Mouse (Mus musculus) heart, embryonic 10.5 days (tissue): ENCODE measurements around the gene Pou2f1. TPM values are rescaled to one million over a fixed set of nuclear protein-coding genes. Genes with fewer than 3 reads are reported as not detected.

Experiments
- DNase-seq: peaks from one replicate; pipeline ENCODE4 v3.0.0-alpha.2; 2017; ENCODE audit warnings: low spot score
- H3K27ac ChIP-seq: fragments of 300-500 bp; sonication (generic); 2 replicates; pipeline ENCODE4 v1.5.1; 2016; ENCODE audit warnings: mild to moderate bottlenecking
- H3K27me3 ChIP-seq: fragments of 300-500 bp; sonication (generic); 2 replicates; pipeline ENCODE4 v1.6.1; 2016; ENCODE audit warnings: mild to moderate bottlenecking; ENCODE audit not compliant: poor library complexity, insufficient read depth, severe bottlenecking
- H3K36me3 ChIP-seq: fragments of 300-500 bp; sonication (generic); 2 replicates; pipeline ENCODE4 v1.6.1; 2016; ENCODE audit warnings: mild to moderate bottlenecking, moderate library complexity
- H3K4me1 ChIP-seq: fragments of 300-500 bp; sonication (generic); 2 replicates; pipeline ENCODE4 v1.6.1; 2016; ENCODE audit warnings: mild to moderate bottlenecking
- H3K4me3 ChIP-seq: fragments of 300-500 bp; sonication (generic); 2 replicates; pipeline ENCODE4 v1.5.1; 2016; ENCODE audit warnings: mild to moderate bottlenecking, moderate library complexity
- H3K9me3 ChIP-seq: fragments of 300-500 bp; sonication (generic); 2 replicates; pipeline ENCODE4 v1.6.1; 2016; ENCODE audit warnings: mild to moderate bottlenecking, moderate library complexity
- WGBS: fragments of 180-500 bp; shearing (Covaris S2); methylation state at CpG from one replicate; pipeline ENCODE4 v1.1.7; 2016; 5-methylcytosine and 5-hydroxymethylcytosine counted together
- polyA plus RNA-seq: library from polyadenylated mRNA; unstranded; fragments of >200 nt; fragmentation: Nextera tagmentation; extraction: Ambion mirVana; gene quantifications from 2 replicates; pipeline ENCODE4 v1.2.1, GENCODE M21; 2016

The Pou2f1 gene
- polyA plus RNA-seq, 1 experiment from 2014 or later: 18.4 TPM

DNA sequence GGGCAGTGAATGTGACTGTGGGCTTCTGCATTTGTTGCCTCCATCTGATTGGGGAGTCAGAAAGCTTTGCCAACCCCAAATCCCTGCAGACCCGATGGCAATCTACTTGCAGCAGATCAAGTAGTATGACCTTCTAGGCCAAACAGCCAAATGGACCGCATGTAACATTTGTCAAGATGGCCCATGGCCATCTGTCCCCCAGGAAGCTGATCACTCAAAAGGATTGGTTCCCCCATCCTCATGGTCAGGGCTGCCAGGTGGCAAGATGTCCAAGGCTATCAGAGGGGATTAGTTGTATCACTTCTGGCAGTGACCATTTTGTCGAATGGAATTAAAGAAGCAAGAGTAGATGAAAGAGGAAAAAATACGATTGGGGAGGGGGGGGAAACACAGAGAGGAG is 163.3 kb downstream of the Pou2f1 start:
- DNase-seq: no peak
- H3K27ac ChIP-seq: no peak overlapping the region
- H3K4me1 ChIP-seq: peaks cover 24% of the 10 kb centered on the region
- no peak overlapping the region for H3K4me3 ChIP-seq
- no peaks in the 10 kb centered on the region for H3K36me3 ChIP-seq
- H3K9me3 ChIP-seq: no peaks in the 10 kb centered on the region
- WGBS: 76% methylated on average over 4 of the region's 4 CpGs
- H3K27me3 ChIP-seq: peaks cover 58% of the 10 kb centered on the region

DNA sequence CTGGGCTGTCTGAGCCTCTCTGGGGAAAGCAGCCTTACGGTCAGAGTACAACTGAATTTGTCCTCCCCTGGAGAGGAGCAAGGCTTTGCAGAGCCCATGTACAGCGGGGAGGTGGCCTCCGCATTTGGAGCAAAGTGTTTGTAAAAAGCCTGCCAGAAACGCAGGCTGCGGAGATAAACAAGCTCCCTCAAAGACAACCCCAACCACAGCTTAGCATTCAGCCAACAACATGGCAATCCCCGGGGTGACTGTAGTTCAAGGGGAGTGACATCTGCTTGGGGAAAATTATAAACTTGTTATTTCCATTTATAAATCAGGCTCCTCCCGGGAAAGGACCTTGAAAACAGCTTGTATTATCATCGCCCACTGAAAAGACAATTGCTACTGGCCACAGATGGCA is 164.9 kb downstream of the Pou2f1 start:
- Histone ChIP-seq H3K27ac (no peak overlapping the region), H3K4me1 (peaks cover 27% of the 10 kb centered on the region), H3K9me3 (no peaks in the 10 kb centered on the region), H3K27me3 (peaks cover 42% of the 10 kb centered on the region), H3K36me3 (no peaks in the 10 kb centered on the region), H3K4me3 (no peak overlapping the region)
- DNase-seq: no peak
- WGBS: 25% methylated on average over 8 of the region's 8 CpGs

DNA sequence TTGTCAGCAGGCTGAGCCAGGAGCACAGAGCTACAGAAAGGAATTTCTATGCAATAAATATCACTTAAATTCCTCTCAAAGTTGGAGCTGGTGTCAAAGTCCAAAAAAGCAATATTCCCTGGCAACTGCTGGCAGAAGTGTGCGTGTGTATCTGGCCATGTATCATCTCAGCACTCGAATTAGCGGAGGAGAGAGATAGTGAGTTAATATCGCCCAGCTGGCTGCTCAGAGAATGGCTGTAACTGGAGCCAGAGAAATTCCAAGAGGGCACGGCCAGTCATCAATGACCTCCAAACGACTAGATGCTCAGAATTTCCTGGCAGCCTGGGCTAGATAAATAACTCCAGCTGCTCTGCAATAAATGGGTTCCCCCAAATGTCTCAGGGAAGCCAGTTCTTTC is 166.0 kb downstream of the Pou2f1 start:
- Histone ChIP-seq H3K27me3 (peaks cover 32% of the 10 kb centered on the region), H3K4me1 (peaks cover 27% of the 10 kb centered on the region), H3K4me3 (no peak overlapping the region), H3K36me3 (no peaks in the 10 kb centered on the region), H3K9me3 (no peaks in the 10 kb centered on the region), H3K27ac (no peak overlapping the region)
- no peak for DNase-seq
- WGBS: 13% methylated on average over 6 of the region's 6 CpGs

DNA sequence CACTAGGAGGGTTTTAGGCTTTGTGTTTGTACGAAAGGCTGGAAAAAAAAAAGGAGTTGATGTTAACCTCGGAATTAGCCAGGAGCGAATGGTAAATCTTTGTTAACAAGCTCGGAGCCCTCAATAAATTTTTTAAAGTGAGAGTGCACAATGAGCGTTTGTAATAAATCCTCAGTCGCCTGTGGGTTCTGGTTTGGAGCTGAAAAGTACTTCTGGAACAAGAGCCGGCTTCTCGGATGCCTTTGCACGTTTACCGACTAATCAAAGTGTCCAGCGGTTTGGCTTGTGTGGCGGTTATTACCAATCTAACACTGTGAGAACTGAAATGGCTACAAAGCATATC is 167.9 kb downstream of the Pou2f1 start:
- no peak overlapping the region for H3K4me3 ChIP-seq

DNA sequence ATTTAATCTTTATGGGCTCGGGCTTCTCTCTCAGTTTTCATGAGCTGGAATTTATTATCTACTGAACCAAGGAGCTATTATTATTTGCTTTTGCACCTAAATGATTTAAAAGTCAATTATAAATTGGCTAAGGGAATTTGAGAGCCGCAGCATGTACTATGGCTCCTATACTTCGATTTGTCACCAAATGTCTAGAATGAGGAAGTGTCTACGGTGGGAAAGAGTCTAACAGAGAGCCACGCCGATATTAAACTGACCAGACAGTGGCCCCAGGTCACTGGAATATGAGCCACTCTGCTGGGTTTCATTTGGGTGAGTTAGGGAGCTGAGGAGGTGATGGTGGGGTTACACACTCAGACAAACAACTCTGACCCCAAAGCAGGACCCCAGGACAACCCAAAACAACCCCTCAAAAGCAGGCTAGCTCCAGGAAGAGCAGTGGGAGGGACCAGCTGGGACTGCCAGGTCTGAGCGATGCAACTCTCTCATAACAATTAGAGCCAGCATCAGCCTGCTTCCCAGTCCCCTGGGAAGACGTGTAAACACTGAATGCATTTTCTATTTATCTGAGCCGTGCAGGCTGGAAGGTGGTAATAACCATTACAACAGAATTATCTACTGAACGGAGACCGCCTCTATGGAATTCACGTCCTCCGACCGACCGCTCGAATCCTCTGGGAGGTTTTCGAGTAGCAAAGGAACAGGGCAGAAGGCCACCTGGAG is 168.4 kb downstream of the Pou2f1 start:
- Histone ChIP-seq H3K4me1 (peaks cover 27% of the 10 kb centered on the region), H3K9me3 (no peaks in the 10 kb centered on the region), H3K27ac (no peak overlapping the region), H3K4me3 (no peak overlapping the region), H3K27me3 (peaks cover 8% of the 10 kb centered on the region), H3K36me3 (no peaks in the 10 kb centered on the region)
- no peak for DNase-seq
- WGBS: 41% methylated on average over 17 of the region's 17 CpGs

More for the DNA sequence above, 167.9 kb downstream of the Pou2f1 start:
- 62% methylated on average over 12 of the region's 12 CpGs for WGBS
- H3K9me3 ChIP-seq: no peaks in the 10 kb centered on the region
- H3K4me1 ChIP-seq: peaks cover 27% of the 10 kb centered on the region
- no peaks in the 10 kb centered on the region for H3K36me3 ChIP-seq
- H3K27me3 ChIP-seq: peaks cover 14% of the 10 kb centered on the region
- no peak overlapping the region for H3K27ac ChIP-seq
- no peak for DNase-seq

DNA sequence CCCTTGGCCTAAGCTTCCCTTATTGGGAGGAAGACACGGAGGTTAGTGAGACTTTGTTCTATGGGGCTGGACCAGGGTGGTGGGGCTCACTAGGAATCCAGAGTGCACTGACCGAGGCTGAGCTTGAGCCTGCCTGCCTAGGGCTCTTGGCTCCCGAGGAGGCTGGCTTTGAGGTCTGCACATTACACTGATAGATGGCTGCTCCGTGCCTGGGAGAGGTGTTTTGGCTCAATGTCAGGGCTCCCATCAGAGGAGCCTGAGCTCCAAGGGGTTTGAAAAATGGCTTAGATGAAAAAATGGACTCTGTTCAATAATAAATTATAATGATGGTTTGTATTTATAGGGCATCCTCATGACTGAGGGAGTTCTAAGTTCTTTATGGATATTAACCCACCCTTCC is 169.2 kb downstream of the Pou2f1 start:
- H3K27me3 ChIP-seq: peaks cover 4% of the 10 kb centered on the region; the same call in 1 of the 2 replicates
- DNase-seq: no peak
- H3K4me3 ChIP-seq: no peak overlapping the region
- H3K36me3 ChIP-seq: no peaks in the 10 kb centered on the region
- no peak overlapping the region for H3K27ac ChIP-seq
- WGBS: 29% methylated on average over 4 of the region's 4 CpGs
- H3K4me1 ChIP-seq: peaks cover 27% of the 10 kb centered on the region
- H3K9me3 ChIP-seq: no peaks in the 10 kb centered on the region

DNA sequence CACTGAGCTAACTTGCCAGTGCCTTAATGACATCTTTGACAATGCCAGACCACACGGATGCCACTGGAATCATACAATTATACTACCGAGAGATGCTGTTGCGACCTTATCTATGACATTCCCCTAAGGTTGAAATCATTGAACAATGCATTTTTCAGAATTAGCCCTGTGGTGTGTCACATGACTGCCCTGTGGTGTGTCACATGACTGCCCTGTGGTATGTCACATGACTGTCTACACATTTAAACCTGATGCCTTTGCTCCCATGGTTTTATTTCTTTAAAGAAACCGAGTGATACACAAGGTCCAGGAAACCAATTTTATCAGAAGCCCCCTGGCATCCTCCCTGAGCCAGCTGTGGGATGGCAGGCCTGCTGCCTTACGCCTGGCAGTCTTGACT is 172.6 kb downstream of the Pou2f1 start:
- WGBS: 87% methylated on average over 5 of the region's 5 CpGs
- H3K27me3 ChIP-seq: no peaks in the 10 kb centered on the region
- peaks cover 13% of the 10 kb centered on the region; the same call in 1 of the 2 replicates for H3K4me1 ChIP-seq
- no peaks in the 10 kb centered on the region for H3K9me3 ChIP-seq
- H3K36me3 ChIP-seq: no peaks in the 10 kb centered on the region
- no peak for DNase-seq
- H3K4me3 ChIP-seq: no peak overlapping the region
- H3K27ac ChIP-seq: no peak overlapping the region

DNA sequence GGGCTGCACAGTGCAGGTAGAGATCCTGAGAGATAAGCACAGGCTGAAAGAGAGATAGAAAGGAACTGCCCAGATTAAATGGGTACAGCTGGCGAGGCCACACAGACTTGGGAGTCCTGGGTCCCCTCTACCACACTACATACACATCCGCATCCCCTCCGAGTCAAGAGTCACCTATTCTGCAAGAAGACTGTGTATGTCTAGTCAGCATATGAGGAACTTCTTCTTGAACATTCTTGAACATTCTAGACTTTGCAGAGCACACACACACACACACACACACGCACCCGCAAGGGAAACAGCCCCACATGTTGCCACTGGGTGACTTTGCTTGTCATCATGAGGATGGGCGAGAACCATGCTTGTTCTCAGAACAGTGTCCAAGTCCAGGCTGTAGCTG is 173.9 kb downstream of the Pou2f1 start:
- WGBS: 85% methylated on average over 6 of the region's 6 CpGs
- no peaks in the 10 kb centered on the region for H3K36me3 ChIP-seq

DNA sequence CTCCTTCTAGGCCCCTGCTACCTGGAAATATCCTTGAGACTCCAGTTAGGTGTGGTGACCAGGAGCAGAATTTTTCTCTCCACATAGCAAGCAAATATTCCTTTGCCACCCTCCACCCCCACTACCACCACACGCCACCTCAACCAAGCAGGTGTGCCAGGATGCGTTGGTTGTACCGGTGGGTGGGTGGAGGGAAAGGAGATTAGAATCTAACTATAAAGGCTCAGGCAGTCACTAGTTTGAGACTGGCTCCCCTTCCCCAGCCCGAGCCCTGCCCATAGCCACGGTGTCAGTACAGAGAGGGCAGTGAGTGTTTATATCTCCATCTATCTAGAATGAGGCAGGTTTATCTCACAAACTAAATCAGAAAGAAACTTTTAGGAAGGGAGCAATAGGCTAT is 174.3 kb downstream of the Pou2f1 start:
- H3K4me1 ChIP-seq: 0 out of 2 replicates have a peak, but pooled peaks cover 6% of the 10 kb centered on the region
- DNase-seq: no peak
- no peak overlapping the region for H3K27ac ChIP-seq
- H3K36me3 ChIP-seq: no peaks in the 10 kb centered on the region
- H3K9me3 ChIP-seq: no peaks in the 10 kb centered on the region
- WGBS: 88% methylated on average over 5 of the region's 5 CpGs
- no peak overlapping the region for H3K4me3 ChIP-seq
- no peaks in the 10 kb centered on the region for H3K27me3 ChIP-seq

More for the DNA sequence above, 173.9 kb downstream of the Pou2f1 start:
- Histone ChIP-seq H3K9me3 (no peaks in the 10 kb centered on the region), H3K4me1 (0 out of 2 replicates have a peak, but pooled peaks cover 6% of the 10 kb centered on the region), H3K4me3 (no peak overlapping the region), H3K27ac (no peak overlapping the region), H3K27me3 (no peaks in the 10 kb centered on the region)
- no peak for DNase-seq

DNA sequence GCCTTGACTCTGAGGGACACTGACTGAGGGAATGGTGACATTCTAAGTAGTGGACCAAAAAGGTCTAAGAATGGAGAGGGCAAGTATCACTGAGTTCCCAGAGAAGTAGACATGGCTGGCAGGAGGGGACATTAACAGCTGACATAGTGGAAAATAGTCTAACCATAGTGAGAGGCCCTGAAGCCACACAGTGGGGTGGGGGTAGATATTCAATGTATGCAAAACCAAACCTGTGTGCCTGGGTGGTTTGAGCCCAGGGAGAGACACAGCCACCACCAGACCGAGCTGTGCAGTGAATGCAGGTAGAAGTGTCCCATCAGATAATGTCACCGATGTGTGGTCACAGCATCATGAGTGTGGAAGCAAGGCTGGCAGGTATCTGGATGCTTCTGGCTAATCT is 180.4 kb downstream of the Pou2f1 start:
- Histone ChIP-seq H3K4me1 (peaks cover 27% of the 10 kb centered on the region), H3K27ac (no peak overlapping the region), H3K9me3 (no peaks in the 10 kb centered on the region), H3K27me3 (peaks cover 3% of the 10 kb centered on the region; the same call in 1 of the 2 replicates), H3K36me3 (no peaks in the 10 kb centered on the region), H3K4me3 (no peak overlapping the region)
- no peak for DNase-seq
- 90% methylated on average over 2 of the region's 2 CpGs for WGBS

DNA sequence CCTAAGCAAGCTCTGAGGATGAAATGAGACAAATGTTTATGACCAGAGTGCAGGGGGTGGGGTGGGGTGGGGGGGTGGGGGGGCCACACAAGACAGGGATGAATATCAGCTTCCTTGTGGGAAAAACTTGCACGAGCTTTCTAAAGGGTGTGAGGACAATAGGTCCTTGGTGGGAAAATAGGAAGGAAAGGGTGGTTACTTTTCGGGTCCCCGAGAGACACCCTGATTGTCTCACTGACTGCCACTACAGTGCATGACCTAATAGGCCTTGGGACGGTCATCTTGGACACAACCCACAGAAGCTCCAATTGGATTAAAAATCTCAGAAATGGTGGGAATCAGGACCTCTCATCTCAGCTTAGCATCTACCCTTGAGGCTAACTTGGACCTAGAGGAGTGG is 183.3 kb downstream of the Pou2f1 start:
- Histone ChIP-seq H3K4me1 (peaks cover 33% of the 10 kb centered on the region), H3K4me3 (no peak overlapping the region), H3K27ac (peak overlapping the region; percentile 77; the same call in 1 of the 2 replicates), H3K9me3 (no peaks in the 10 kb centered on the region), H3K36me3 (no peaks in the 10 kb centered on the region), H3K27me3 (peaks cover 20% of the 10 kb centered on the region; the same call in 1 of the 2 replicates)
- no peak for DNase-seq
- WGBS: 63% methylated on average over 4 of the region's 4 CpGs

DNA sequence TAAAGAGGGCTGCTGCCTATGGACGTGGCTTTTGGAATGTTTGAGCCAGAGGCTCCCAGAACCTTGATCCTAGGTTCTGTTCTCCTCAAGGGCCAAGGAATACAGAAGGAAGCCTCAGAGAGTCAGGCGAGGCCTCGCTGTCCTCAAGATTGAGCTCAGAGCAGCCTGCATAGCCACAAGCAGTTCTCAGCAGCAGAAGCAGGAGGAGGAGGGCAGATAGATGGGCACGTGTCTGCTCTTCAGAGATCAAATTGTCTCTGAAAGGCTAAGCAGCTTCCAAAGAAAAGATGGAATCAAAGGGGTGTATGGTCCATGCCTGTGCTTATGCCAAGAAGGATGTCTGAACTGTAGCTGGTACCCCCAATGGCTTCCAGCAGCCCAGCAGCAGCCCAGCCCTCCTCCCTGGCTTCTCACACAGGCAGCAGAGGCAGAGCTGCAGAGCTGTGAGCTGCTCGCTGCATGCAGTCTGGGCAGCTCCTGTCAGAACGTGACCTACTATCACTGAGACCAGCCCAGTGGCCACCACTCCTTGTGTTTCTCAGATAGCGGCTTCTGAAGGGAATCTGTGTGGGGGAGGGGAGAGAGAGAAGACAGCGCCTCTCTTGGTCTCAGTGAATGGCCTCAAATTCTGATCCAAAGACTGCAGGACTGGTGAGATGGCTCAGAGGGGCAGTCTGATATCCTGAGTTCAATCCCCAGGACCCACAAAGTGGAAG is 184.2 kb downstream of the Pou2f1 start:
- DNase-seq: peak; percentile 93
- Histone ChIP-seq H3K27ac (peak overlapping the region; percentile 77), H3K36me3 (no peaks in the 10 kb centered on the region), H3K9me3 (no peaks in the 10 kb centered on the region), H3K4me1 (peaks cover 35% of the 10 kb centered on the region), H3K27me3 (peaks cover 20% of the 10 kb centered on the region), H3K4me3 (peak overlapping the region; percentile 5; the same call in 1 of the 2 replicates)
- WGBS: 21% methylated on average over 8 of the region's 8 CpGs

DNA sequence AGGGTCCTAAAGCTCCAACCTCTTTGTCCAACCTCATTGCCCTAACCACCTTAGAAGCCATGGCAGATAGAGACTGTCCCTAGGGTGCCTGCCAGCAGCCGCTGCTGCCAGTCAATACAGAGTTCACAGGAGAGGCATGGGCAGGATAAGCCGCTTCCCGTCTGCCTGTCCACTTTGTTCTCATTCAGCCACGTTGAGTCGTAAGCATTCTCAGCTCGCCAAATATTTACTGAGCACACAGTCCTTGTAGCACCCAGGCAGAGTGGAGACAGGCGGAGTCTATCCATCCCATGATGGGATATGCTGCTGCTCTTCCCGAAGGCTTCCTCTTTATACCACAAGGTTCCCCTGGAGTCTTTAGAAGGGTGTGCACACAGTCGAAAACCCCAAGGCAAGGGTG is 185.2 kb downstream of the Pou2f1 start:
- Histone ChIP-seq H3K36me3 (no peaks in the 10 kb centered on the region), H3K27me3 (peaks cover 28% of the 10 kb centered on the region), H3K27ac (peak overlapping the region; percentile 77; the same call in 1 of the 2 replicates), H3K4me3 (no peak overlapping the region), H3K4me1 (peaks cover 35% of the 10 kb centered on the region), H3K9me3 (no peaks in the 10 kb centered on the region)
- no peak for DNase-seq
- 51% methylated on average over 9 of the region's 9 CpGs for WGBS
